Mouse (Mus musculus): Measurements from ENCODE around the gene Asic2. TPM values are rescaled to one million over a fixed set of nuclear protein-coding genes. Genes with fewer than 3 reads are reported as not detected.

Gene Asic2
- polyA plus RNA-seq, 1 experiment from 2014 or later: 3.7 TPM

- no peaks in the 10 kb centered on the region for H3K36me3 ChIP-seq
- H3K9me3 ChIP-seq (replicated peaks): no peaks in the 10 kb centered on the region
- WGBS: 67% methylated on average over 1 of the region's 1 CpGs
- H3K4me2 ChIP-seq: no peak overlapping the region
- no peak overlapping the region for H3K27ac ChIP-seq
- ATAC-seq (replicated peaks; ENCODE audit: low FRiP score): no peak
- H3K4me3 ChIP-seq (replicated peaks): no peak overlapping the region
- H3K9ac ChIP-seq: no peak overlapping the region
- H3K27me3 ChIP-seq: no peaks in the 10 kb centered on the region
- peaks cover 21% of the 10 kb centered on the region for H3K4me1 ChIP-seq
Observed at GRCm38 (mm10) chr11:81446347-81446746, 521.9 kb downstream of the Asic2 start.

- WGBS: 61% methylated on average over 14 of the region's 14 CpGs
- ATAC-seq (replicated peaks; ENCODE audit: low FRiP score): no peak
- no peak overlapping the region for H3K4me2 ChIP-seq
- H3K9me3 ChIP-seq (replicated peaks): no peaks in the 10 kb centered on the region
- H3K27me3 ChIP-seq: no peaks in the 10 kb centered on the region
- H3K36me3 ChIP-seq: no peaks in the 10 kb centered on the region
- no peak overlapping the region for H3K27ac ChIP-seq
- no peaks in the 10 kb centered on the region for H3K4me1 ChIP-seq
- H3K4me3 ChIP-seq (replicated peaks): no peak overlapping the region
- no peak overlapping the region for H3K9ac ChIP-seq
Observed at GRCm38 (mm10) chr11:81426857-81427256, 541.4 kb downstream of the Asic2 start.

GRCm38 (mm10) chr11:81419112-81419511 lies 549.1 kb downstream of the Asic2 start:
- no peaks in the 10 kb centered on the region for H3K4me1 ChIP-seq
- no peak overlapping the region for H3K27ac ChIP-seq
- no peak for ATAC-seq (replicated peaks; ENCODE audit: low FRiP score)
- no peaks in the 10 kb centered on the region for H3K36me3 ChIP-seq
- H3K4me3 ChIP-seq (replicated peaks): no peak overlapping the region
- no peaks in the 10 kb centered on the region for H3K27me3 ChIP-seq
- H3K4me2 ChIP-seq: no peak overlapping the region
- 74% methylated on average over 3 of the region's 3 CpGs for WGBS
- H3K9ac ChIP-seq: no peak overlapping the region
- H3K9me3 ChIP-seq (replicated peaks): no peaks in the 10 kb centered on the region

GRCm38 (mm10) chr11:81418027-81418426 lies 550.2 kb downstream of the Asic2 start:
- H3K36me3 ChIP-seq: no peaks in the 10 kb centered on the region
- 87% methylated on average over 4 of the region's 4 CpGs for WGBS
- H3K4me1 ChIP-seq: no peaks in the 10 kb centered on the region
- no peak overlapping the region for H3K9ac ChIP-seq
- H3K9me3 ChIP-seq (replicated peaks): no peaks in the 10 kb centered on the region
- no peaks in the 10 kb centered on the region for H3K27me3 ChIP-seq
- H3K4me2 ChIP-seq: no peak overlapping the region
- H3K27ac ChIP-seq: no peak overlapping the region
- no peak for ATAC-seq (replicated peaks; ENCODE audit: low FRiP score)
- no peak overlapping the region for H3K4me3 ChIP-seq (replicated peaks)

- H3K9ac ChIP-seq: no peak overlapping the region
- H3K27me3 ChIP-seq: no peaks in the 10 kb centered on the region
- H3K4me2 ChIP-seq: no peak overlapping the region
- no peak overlapping the region for H3K4me3 ChIP-seq (replicated peaks)
- no peaks in the 10 kb centered on the region for H3K4me1 ChIP-seq
- H3K9me3 ChIP-seq (replicated peaks): no peaks in the 10 kb centered on the region
- no peak overlapping the region for H3K27ac ChIP-seq
- H3K36me3 ChIP-seq: no peaks in the 10 kb centered on the region
- 84% methylated on average over 6 of the region's 6 CpGs for WGBS
- ATAC-seq (replicated peaks; ENCODE audit: low FRiP score): no peak
Observed at GRCm38 (mm10) chr11:81416319-81416718, 551.9 kb downstream of the Asic2 start.

- whole genome bisulfite sequencing: 75% methylated on average over 2 of the region's 2 CpGs
- H3K9me3 ChIP-seq (replicated peaks): no peaks in the 10 kb centered on the region
- H3K27me3 ChIP-seq: no peaks in the 10 kb centered on the region
- H3K4me1 ChIP-seq: no peaks in the 10 kb centered on the region
- no peak overlapping the region for H3K4me2 ChIP-seq
- no peak overlapping the region for H3K4me3 ChIP-seq (replicated peaks)
- H3K36me3 ChIP-seq: no peaks in the 10 kb centered on the region
- no peak overlapping the region for H3K27ac ChIP-seq
- no peak overlapping the region for H3K9ac ChIP-seq
- ATAC-seq (replicated peaks; ENCODE audit: low FRiP score): no peak
Observed at GRCm38 (mm10) chr11:81414596-81414995, 553.7 kb downstream of the Asic2 start.

GRCm38 (mm10) chr11:81411251-81411650 lies 557.0 kb downstream of the Asic2 start:
- Histone ChIP-seq H3K9ac (no peak overlapping the region), H3K4me1 (no peaks in the 10 kb centered on the region), H3K4me2 (no peak overlapping the region), H3K4me3 (replicated peaks) (no peak overlapping the region), H3K27me3 (no peaks in the 10 kb centered on the region), H3K9me3 (replicated peaks) (no peaks in the 10 kb centered on the region), H3K36me3 (no peaks in the 10 kb centered on the region), H3K27ac (no peak overlapping the region)
- 60% methylated on average over 4 of the region's 4 CpGs for WGBS
- ATAC-seq (replicated peaks; ENCODE audit: low FRiP score): no peak

- Histone ChIP-seq H3K27me3 (no peaks in the 10 kb centered on the region), H3K9ac (no peak overlapping the region), H3K4me1 (no peaks in the 10 kb centered on the region), H3K36me3 (no peaks in the 10 kb centered on the region), H3K4me2 (no peak overlapping the region), H3K9me3 (replicated peaks) (no peaks in the 10 kb centered on the region), H3K27ac (no peak overlapping the region), H3K4me3 (replicated peaks) (no peak overlapping the region)
- WGBS: 96% methylated on average over 2 of the region's 2 CpGs
- ATAC-seq (replicated peaks; ENCODE audit: low FRiP score): no peak
Observed at GRCm38 (mm10) chr11:81405951-81406350, 562.3 kb downstream of the Asic2 start.

- Histone ChIP-seq H3K4me1 (no peaks in the 10 kb centered on the region), H3K27ac (no peak overlapping the region), H3K36me3 (no peaks in the 10 kb centered on the region), H3K9me3 (replicated peaks) (no peaks in the 10 kb centered on the region), H3K27me3 (no peaks in the 10 kb centered on the region), H3K4me3 (replicated peaks) (no peak overlapping the region), H3K9ac (no peak overlapping the region), H3K4me2 (no peak overlapping the region)
- 84% methylated on average over 8 of the region's 8 CpGs for WGBS
- ATAC-seq (replicated peaks; ENCODE audit: low FRiP score): no peak
Observed at GRCm38 (mm10) chr11:81402263-81402662, 566.0 kb downstream of the Asic2 start.

GRCm38 (mm10) chr11:81392855-81393254 lies 575.4 kb downstream of the Asic2 start:
- no peak overlapping the region for H3K4me3 ChIP-seq (replicated peaks)
- H3K36me3 ChIP-seq: no peaks in the 10 kb centered on the region
- no peaks in the 10 kb centered on the region for H3K27me3 ChIP-seq
- no peak overlapping the region for H3K27ac ChIP-seq
- H3K9ac ChIP-seq: no peak overlapping the region
- ATAC-seq (replicated peaks; ENCODE audit: low FRiP score): no peak
- no peak overlapping the region for H3K4me2 ChIP-seq
- no peaks in the 10 kb centered on the region for H3K9me3 ChIP-seq (replicated peaks)
- H3K4me1 ChIP-seq: no peaks in the 10 kb centered on the region
- 35% methylated on average over 9 of the region's 9 CpGs for WGBS

GRCm38 (mm10) chr11:81386185-81386584 lies 582.1 kb downstream of the Asic2 start:
- Histone ChIP-seq H3K36me3 (no peaks in the 10 kb centered on the region), H3K9me3 (replicated peaks) (no peaks in the 10 kb centered on the region), H3K4me3 (replicated peaks) (no peak overlapping the region), H3K27ac (no peak overlapping the region), H3K4me1 (0 out of 2 replicates have a peak, but pooled peaks cover 4% of the 10 kb centered on the region), H3K27me3 (no peaks in the 10 kb centered on the region), H3K4me2 (no peak overlapping the region), H3K9ac (no peak overlapping the region)
- WGBS: 86% methylated on average over 2 of the region's 2 CpGs
- ATAC-seq (replicated peaks; ENCODE audit: low FRiP score): no peak

- no peak for ATAC-seq (replicated peaks; ENCODE audit: low FRiP score)
- Histone ChIP-seq H3K4me3 (replicated peaks) (no peak overlapping the region), H3K27ac (no peak overlapping the region), H3K9me3 (replicated peaks) (no peaks in the 10 kb centered on the region), H3K36me3 (no peaks in the 10 kb centered on the region), H3K4me2 (no peak overlapping the region), H3K27me3 (no peaks in the 10 kb centered on the region), H3K9ac (no peak overlapping the region), H3K4me1 (0 out of 2 replicates have a peak, but pooled peaks cover 4% of the 10 kb centered on the region)
Observed at GRCm38 (mm10) chr11:81385547-81385946, 582.7 kb downstream of the Asic2 start.

- H3K9ac ChIP-seq: no peak overlapping the region
- H3K4me2 ChIP-seq: no peak overlapping the region
- no peaks in the 10 kb centered on the region for H3K36me3 ChIP-seq
- H3K27ac ChIP-seq: no peak overlapping the region
- peaks cover 34% of the 10 kb centered on the region for H3K4me1 ChIP-seq
- H3K4me3 ChIP-seq (replicated peaks): no peak overlapping the region
- no peaks in the 10 kb centered on the region for H3K27me3 ChIP-seq
- no peaks in the 10 kb centered on the region for H3K9me3 ChIP-seq (replicated peaks)
- no peak for ATAC-seq (replicated peaks; ENCODE audit: low FRiP score)
Observed at GRCm38 (mm10) chr11:81374841-81375240, 593.4 kb downstream of the Asic2 start.
